Mouse (Mus musculus): ENCODE measurements around the gene Samsn1. TPM values are rescaled to one million over a fixed set of nuclear protein-coding genes. Genes with fewer than 3 reads are reported as not detected.

Gene Samsn1
- polyA plus RNA-seq, 1 experiment from 2014 or later, result 0.81 TPM

- Histone ChIP-seq H3K4me1 (replicated peaks; ENCODE audit: control insufficient read depth, insufficient read depth) (no peaks in the 10 kb centered on the region), H3K9ac (ENCODE audit: low read length) (no peak overlapping the region), H3K4me2 (replicated peaks; ENCODE audit: low read depth) (no peak overlapping the region), H3K27me3 (ENCODE audit: control insufficient read depth, insufficient read depth, low read length) (no peaks in the 10 kb centered on the region), H3K27ac (replicated peaks) (no peak overlapping the region), H3K36me3 (ENCODE audit: control insufficient read depth, insufficient read depth, low read length) (no peaks in the 10 kb centered on the region), H3K9me3 (ENCODE audit: control insufficient read depth, low read length) (no peaks in the 10 kb centered on the region), H3K4me3 (ENCODE audit: low read depth, low read length) (no peak overlapping the region)
- TF ChIP-seq CTCF (IDR thresholded peaks at IDR 0.05; ENCODE audit: low read depth) (no peak), EP300 (optimal IDR thresholded peaks at IDR 0.05) (no peak)
- DNase-seq (ENCODE audit: low spot score), result no peak
- no peak for ATAC-seq (ENCODE audit: low FRiP score, low TSS enrichment)
- WGBS, result 85% methylated on average over 6 of the region's 6 CpGs
Measured at GRCm38 (mm10) chr16:76040319-76040945, 18.4 kb upstream of the Samsn1 start.

- Histone ChIP-seq H3K4me3 (ENCODE audit: low read depth, low read length) (no peak overlapping the region), H3K27ac (replicated peaks) (no peak overlapping the region), H3K36me3 (ENCODE audit: control insufficient read depth, insufficient read depth, low read length) (no peaks in the 10 kb centered on the region), H3K9ac (ENCODE audit: low read length) (no peak overlapping the region), H3K4me2 (replicated peaks; ENCODE audit: low read depth) (no peak overlapping the region), H3K27me3 (ENCODE audit: control insufficient read depth, insufficient read depth, low read length) (no peaks in the 10 kb centered on the region), H3K9me3 (ENCODE audit: control insufficient read depth, low read length) (no peaks in the 10 kb centered on the region), H3K4me1 (replicated peaks; ENCODE audit: control insufficient read depth, insufficient read depth) (no peaks in the 10 kb centered on the region)
- WGBS, result 43% methylated on average over 1 of the region's 1 CpGs
- TF ChIP-seq CTCF (IDR thresholded peaks at IDR 0.05; ENCODE audit: low read depth), result peak; percentile 19; the same call in 1 of the 2 replicates
- TF ChIP-seq EP300 (optimal IDR thresholded peaks at IDR 0.05), result no peak
- DNase-seq (ENCODE audit: low spot score) (no peak), ATAC-seq (ENCODE audit: low FRiP score, low TSS enrichment) (no peak)
Measured at GRCm38 (mm10) chr16:76019164-76019563, 2.9 kb downstream of the Samsn1 start.

- no peaks in the 10 kb centered on the region for H3K9me3 ChIP-seq (ENCODE audit: control insufficient read depth, low read length)
- ATAC-seq (ENCODE audit: low FRiP score, low TSS enrichment) (no peak), DNase-seq (ENCODE audit: low spot score) (no peak)
- no peaks in the 10 kb centered on the region for H3K36me3 ChIP-seq (ENCODE audit: control insufficient read depth, insufficient read depth, low read length)
- TF ChIP-seq CTCF (IDR thresholded peaks at IDR 0.05; ENCODE audit: low read depth) (no peak), EP300 (optimal IDR thresholded peaks at IDR 0.05) (no peak)
- H3K4me2 ChIP-seq (replicated peaks; ENCODE audit: low read depth), result no peak overlapping the region
- no peak overlapping the region for H3K27ac ChIP-seq (replicated peaks)
- H3K4me1 ChIP-seq (replicated peaks; ENCODE audit: control insufficient read depth, insufficient read depth), result no peaks in the 10 kb centered on the region
- WGBS, result 76% methylated on average over 9 of the region's 9 CpGs
- no peaks in the 10 kb centered on the region for H3K27me3 ChIP-seq (ENCODE audit: control insufficient read depth, insufficient read depth, low read length)
- no peak overlapping the region for H3K9ac ChIP-seq (ENCODE audit: low read length)
- H3K4me3 ChIP-seq (ENCODE audit: low read depth, low read length), result no peak overlapping the region
Measured at GRCm38 (mm10) chr16:76003812-76004389, 18.2 kb downstream of the Samsn1 start.

GRCm38 (mm10) chr16:76002870-76003572 lies 19.1 kb downstream of the Samsn1 start:
- Histone ChIP-seq H3K9ac (ENCODE audit: low read length) (no peak overlapping the region), H3K4me1 (replicated peaks; ENCODE audit: control insufficient read depth, insufficient read depth) (no peaks in the 10 kb centered on the region), H3K9me3 (ENCODE audit: control insufficient read depth, low read length) (no peaks in the 10 kb centered on the region), H3K27ac (replicated peaks) (no peak overlapping the region), H3K27me3 (ENCODE audit: control insufficient read depth, insufficient read depth, low read length) (no peaks in the 10 kb centered on the region), H3K4me3 (ENCODE audit: low read depth, low read length) (no peak overlapping the region), H3K36me3 (ENCODE audit: control insufficient read depth, insufficient read depth, low read length) (no peaks in the 10 kb centered on the region), H3K4me2 (replicated peaks; ENCODE audit: low read depth) (no peak overlapping the region)
- TF ChIP-seq EP300 (optimal IDR thresholded peaks at IDR 0.05) (no peak), CTCF (IDR thresholded peaks at IDR 0.05; ENCODE audit: low read depth) (no peak)
- ATAC-seq (ENCODE audit: low FRiP score, low TSS enrichment), result no peak
- WGBS, result 89% methylated on average over 3 of the region's 3 CpGs
- DNase-seq (ENCODE audit: low spot score), result no peak

- TF ChIP-seq CTCF (IDR thresholded peaks at IDR 0.05; ENCODE audit: low read depth), result no peak
- TF ChIP-seq EP300 (optimal IDR thresholded peaks at IDR 0.05), result no peak
- H3K4me2 ChIP-seq (replicated peaks; ENCODE audit: low read depth), result no peak overlapping the region
- no peaks in the 10 kb centered on the region for H3K4me1 ChIP-seq (replicated peaks; ENCODE audit: control insufficient read depth, insufficient read depth)
- no peak overlapping the region for H3K27ac ChIP-seq (replicated peaks)
- no peak overlapping the region for H3K9ac ChIP-seq (ENCODE audit: low read length)
- H3K36me3 ChIP-seq (ENCODE audit: control insufficient read depth, insufficient read depth, low read length), result no peaks in the 10 kb centered on the region
- no peak for ATAC-seq (ENCODE audit: low FRiP score, low TSS enrichment)
- no peak overlapping the region for H3K4me3 ChIP-seq (ENCODE audit: low read depth, low read length)
- DNase-seq (ENCODE audit: low spot score), result no peak
- H3K9me3 ChIP-seq (ENCODE audit: control insufficient read depth, low read length), result no peaks in the 10 kb centered on the region
- no peaks in the 10 kb centered on the region for H3K27me3 ChIP-seq (ENCODE audit: control insufficient read depth, insufficient read depth, low read length)
- 79% methylated on average over 12 of the region's 12 CpGs for WGBS
Measured at GRCm38 (mm10) chr16:76002287-76002686, 19.8 kb downstream of the Samsn1 start.

GRCm38 (mm10) chr16:76001788-76002187 lies 20.3 kb downstream of the Samsn1 start:
- no peaks in the 10 kb centered on the region for H3K36me3 ChIP-seq (ENCODE audit: control insufficient read depth, insufficient read depth, low read length)
- no peak overlapping the region for H3K4me2 ChIP-seq (replicated peaks; ENCODE audit: low read depth)
- TF ChIP-seq CTCF (IDR thresholded peaks at IDR 0.05; ENCODE audit: low read depth), result no peak
- no peak for TF ChIP-seq EP300 (optimal IDR thresholded peaks at IDR 0.05)
- DNase-seq (ENCODE audit: low spot score), result no peak
- H3K4me3 ChIP-seq (ENCODE audit: low read depth, low read length), result no peak overlapping the region
- H3K4me1 ChIP-seq (replicated peaks; ENCODE audit: control insufficient read depth, insufficient read depth), result no peaks in the 10 kb centered on the region
- no peak overlapping the region for H3K9ac ChIP-seq (ENCODE audit: low read length)
- H3K27ac ChIP-seq (replicated peaks), result no peak overlapping the region
- no peak for ATAC-seq (ENCODE audit: low FRiP score, low TSS enrichment)
- H3K27me3 ChIP-seq (ENCODE audit: control insufficient read depth, insufficient read depth, low read length), result no peaks in the 10 kb centered on the region
- 72% methylated on average over 6 of the region's 6 CpGs for WGBS
- H3K9me3 ChIP-seq (ENCODE audit: control insufficient read depth, low read length), result no peaks in the 10 kb centered on the region
